Mouse (Mus musculus) heart, postnatal 0 days (tissue): ENCODE measurements around the gene Cyp2d22.

ENCODE experiments used
- CTCF ChIP-seq: IDR thresholded peaks from 2 replicates; pipeline ENCODE4 v1.5.1; 2016; ENCODE audit warnings: antibody characterized with exemption, control low read depth, low read depth
- EP300 ChIP-seq: IDR thresholded peaks from 2 replicates; pipeline ENCODE4 v1.6.1; 2016; ENCODE audit warnings: antibody characterized with exemption, low read depth

- TF ChIP-seq EP300 (no peak), CTCF (no peak)
Observed at GRCm38 (mm10) chr15:82374437-82374836, 5.6 kb downstream of the Cyp2d22 start.
